In the genomic region with DNA sequence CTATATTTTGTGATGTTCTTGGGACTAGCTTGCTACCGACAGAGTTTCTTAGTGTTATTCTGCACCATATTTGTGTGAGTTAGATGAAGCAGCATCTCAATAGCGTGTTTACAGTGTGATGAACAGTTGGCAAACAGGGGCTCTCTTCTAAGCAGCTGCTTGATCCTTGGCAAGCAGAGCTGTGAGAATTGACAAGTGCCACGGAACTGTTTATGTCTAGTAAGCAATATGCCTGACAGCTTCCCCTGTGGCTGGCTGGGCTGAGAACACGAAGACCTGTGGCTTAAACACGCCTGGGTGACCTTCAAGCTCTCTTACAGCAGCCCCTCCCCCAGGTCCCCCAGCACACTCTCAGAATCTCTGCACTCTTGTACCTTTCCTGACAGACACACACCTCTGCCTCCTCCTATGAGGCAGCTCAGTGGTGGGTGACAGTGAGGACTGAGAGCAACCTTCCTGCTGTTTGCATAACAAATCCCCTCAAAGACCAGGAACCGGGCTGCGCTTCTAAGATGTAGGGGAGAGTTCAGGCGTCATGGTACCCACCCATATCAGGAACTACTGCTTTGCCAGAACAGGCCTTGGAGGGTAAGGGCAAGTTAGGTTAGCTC, we compare ENCODE assay signal across 15 mouse cellular contexts. TPM values are rescaled to one million over a fixed set of nuclear protein-coding genes. Genes with fewer than 3 reads are reported as not detected.
DNase-seq lines count a peak whose midpoint lies in the region; ATAC-seq and TF ChIP-seq lines count a peak whose summit lies in the region.
"Had no signal": no experiment of that assay in that cellular context is flagged by ENCODE, and none has a peak within 500 bp of the region (broad histone marks: within the 10 kb centered on the region; RNA-seq: fewer than 3 reads in every experiment).

No protein-coding gene starts in this region.

- H3K36me3 ChIP-seq in heart, embryonic 13.5 days: peaks cover 86% of the 10 kb centered on the region
- peaks cover 3% of the 10 kb centered on the region; the same call in 1 of the 2 replicates for H3K36me3 ChIP-seq in heart, adult 2 months (ENCODE audit: control insufficient read depth, insufficient read depth, low read length)
- peaks cover 82% of the 10 kb centered on the region for H3K36me3 ChIP-seq in E14TG2a.4 (ENCODE audit: insufficient read depth, low read length)
- peaks cover 40% of the 10 kb centered on the region for H3K36me3 ChIP-seq in ES-E14 (ENCODE audit: control insufficient read depth, insufficient read depth, low read length, poor library complexity, severe bottlenecking)

- 72% methylated on average over 8 of the region's 8 CpGs for WGBS in heart, embryonic 13.5 days
- WGBS in heart, adult 2 months: 67% methylated on average over 8 of the region's 8 CpGs

- no peak for TF ChIP-seq CTCF in heart, adult 2 months (IDR thresholded peaks at IDR 0.05)
- no peak for TF ChIP-seq CTCF in E14TG2a.4 (conservative IDR thresholded peaks at IDR 0.05; ENCODE audit: low read length)

- no peak for DNase-seq in heart, adult 2 months
- no peak for DNase-seq in ES-E14 (ENCODE audit: low read depth, low spot score)
- peak; percentile 30 to 72 for DNase-seq in layer of hippocampus, adult 18-20 months (ENCODE audit: low spot score in 2 of 2)
- DNase-seq in yolk sac, embryonic 10.5 days (ENCODE audit: low spot score): no peak
- no peak for DNase-seq in cerebellum, adult 8-10 months
- DNase-seq: adrenal gland, adult 2 months; gastrocnemius, postnatal 14 days; kidney, adult 2 months; lung, postnatal 10 days had no signal

- intact Hi-C loops in heart, adult 2 months (cut with DNase I): no loop called here

- peak overlapping the region; percentile 47 for H3K9ac ChIP-seq in heart, embryonic 13.5 days
- no peak overlapping the region for H3K9ac ChIP-seq in heart, adult 2 months (ENCODE audit: low read depth, low read length)
- H3K9ac ChIP-seq in ES-E14 (ENCODE audit: insufficient read depth, low read depth, low read length, poor library complexity, severe bottlenecking): no peak overlapping the region
- H3K9ac ChIP-seq: hindbrain, embryonic 12.5 days; liver, embryonic 14.5 days had no signal

- no peak for ATAC-seq in heart, embryonic 13.5 days (ENCODE audit: extremely low read depth, insufficient number of reproducible peaks, low FRiP score, low TSS enrichment)
- ATAC-seq: CD4-positive, CD25-positive, alpha-beta regulatory T cell, adult 4 months had no signal

- TF ChIP-seq POLR2A in heart, adult 2 months (IDR thresholded peaks at IDR 0.05; ENCODE audit: insufficient read depth, low read depth, low read length): no peak

- no peaks in the 10 kb centered on the region for H3K79me2 ChIP-seq in heart, adult 2 months (replicated peaks; ENCODE audit: control insufficient read depth, insufficient read depth, low read length)

- H3K9me3 ChIP-seq in heart, embryonic 13.5 days: no peaks in the 10 kb centered on the region
- H3K9me3 ChIP-seq in E14TG2a.4 (ENCODE audit: low read length) (no peaks in the 10 kb centered on the region), ES-E14 (ENCODE audit: control insufficient read depth, insufficient read depth, low read depth, low read length) (no peaks in the 10 kb centered on the region)
- H3K9me3 ChIP-seq: hindbrain, embryonic 12.5 days; limb, embryonic 10.5 days had no signal

- peak overlapping the region; percentile 67 for H3K27ac ChIP-seq in heart, embryonic 13.5 days (replicated peaks)
- no peak overlapping the region; the same call in 1 of the 2 replicates for H3K27ac ChIP-seq in heart, adult 2 months
- peak overlapping the region; percentile 69; the same call in 1 of the 2 replicates for H3K27ac ChIP-seq in ES-E14 (ENCODE audit: insufficient read depth, low read depth, low read length, poor library complexity, severe bottlenecking)
- H3K27ac ChIP-seq: hindbrain, embryonic 12.5 days; limb, embryonic 10.5 days; liver, embryonic 14.5 days had no signal

- peaks cover 37% of the 10 kb centered on the region for H3K4me1 ChIP-seq in heart, embryonic 13.5 days
- H3K4me1 ChIP-seq in heart, adult 2 months (ENCODE audit: control insufficient read depth, insufficient read depth, low read length): peaks cover 5% of the 10 kb centered on the region; the same call in 1 of the 2 replicates
- H3K4me1 ChIP-seq in E14TG2a.4 (replicated peaks; ENCODE audit: low read depth, low read length) (peaks cover 61% of the 10 kb centered on the region), ES-E14 (ENCODE audit: control insufficient read depth in 2 of 2, insufficient read depth in 2 of 2, low read length in 2 of 2, poor library complexity in 1 of 2) (peaks cover 4 to 17% of the 10 kb centered on the region in 2 experiments)
- H3K4me1 ChIP-seq: hindbrain, embryonic 12.5 days; limb, embryonic 10.5 days had no signal

- no peak for TF ChIP-seq EP300 in heart, adult 2 months (IDR thresholded peaks at IDR 0.05; ENCODE audit: insufficient read depth, low read depth, low read length)

- in situ Hi-C loops in ES-E14 (cut with MboI; ENCODE audit: low sequenced_read_pairs in 2 of 2, unreplicated experiment in 2 of 2): no loop called here

- H3K4me3 ChIP-seq in heart, embryonic 13.5 days: no peak overlapping the region
- no peak overlapping the region for H3K4me3 ChIP-seq in heart, adult 2 months
- peak overlapping the region; percentile 43 for H3K4me3 ChIP-seq in E14TG2a.4 (replicated peaks; ENCODE audit: low read length)
- H3K4me3 ChIP-seq in ES-E14 (ENCODE audit: insufficient read depth in 1 of 2, low read depth in 1 of 2, low read length in 2 of 2, poor library complexity in 1 of 2, severe bottlenecking in 1 of 2): no peak overlapping the region
- H3K4me3 ChIP-seq: hindbrain, embryonic 12.5 days; limb, embryonic 10.5 days had no signal

- no peaks in the 10 kb centered on the region for H3K27me3 ChIP-seq in heart, embryonic 13.5 days (replicated peaks)
- no peaks in the 10 kb centered on the region for H3K27me3 ChIP-seq in heart, adult 2 months (ENCODE audit: control insufficient read depth, insufficient read depth, low read length)
- no peaks in the 10 kb centered on the region for H3K27me3 ChIP-seq in E14TG2a.4 (ENCODE audit: insufficient read depth, low read length)
- H3K27me3 ChIP-seq: hindbrain, embryonic 12.5 days had no signal

- H3K4me2 ChIP-seq in heart, embryonic 13.5 days: no peak overlapping the region
- H3K4me2 ChIP-seq: hindbrain, embryonic 12.5 days had no signal

TF ChIP-seq in ES-E14, 5 proteins besides CTCF, POLR2A, EP300 and RAD21:
- TF ChIP-seq MAFK (IDR thresholded peaks at IDR 0.05; ENCODE audit: insufficient read depth, low read depth, low read length) (0 out of 2 replicates have a peak, but pooled peaks have one; percentile 18), CHD2 (IDR thresholded peaks at IDR 0.05; ENCODE audit: low read depth, low read length) (no peak)
TF ChIP-seq in ES-E14: peak in this region for 1.

RNA-seq across cellular contexts. Expression of gene Leo1, which starts 21.8 kb away (rescaled TPM):
- polyA plus RNA-seq in heart, embryonic 13.5 days (2015; fragmentation: Nextera tagmentation; extraction: Ambion mirVana): 27.9 and 30.0 TPM in 2 replicates
- 10 to 100 TPM; 12.4 to 20.4 TPM for total RNA-seq in heart, adult 2 months (2021)
- polyA plus RNA-seq in heart, adult 2 months (2012; rRNA removed): 3.0 and 4.6 TPM in 2 replicates
- 54.7 and 66.2 TPM in 2 replicates for total RNA-seq in ES-E14 (2012; rRNA removed)
- total RNA-seq in layer of hippocampus, adult 18-20 months (2021): 10 to 100 TPM; 22.9 to 23.2 TPM

RNA-seq across cellular contexts. Expression of gene Mapk6, which starts 53.4 kb away (rescaled TPM):
- 47.2 and 49.8 TPM in 2 replicates for polyA plus RNA-seq in heart, embryonic 13.5 days (2015; fragmentation: Nextera tagmentation; extraction: Ambion mirVana)
- 10 to 100 TPM; 25.6 to 26.8 TPM for total RNA-seq in heart, adult 2 months (2021)
- polyA plus RNA-seq in heart, adult 2 months (2012; rRNA removed): 11.2 and 22.3 TPM in 2 replicates
- total RNA-seq in ES-E14 (2012; rRNA removed): 81.8 and 85.9 TPM in 2 replicates
- total RNA-seq in layer of hippocampus, adult 18-20 months (2021): 10 to 100 TPM; 25.4 to 27.0 TPM

Comparison
In these comparisons a context has a peak if more than half of its experiments do, and no peak if none do; other contexts are left out.
1. DNase-seq: peak in layer of hippocampus, adult 18-20 months (2 of 2); none in heart, adult 2 months (0 of 2), ES-E14 (single experiment), yolk sac, embryonic 10.5 days (single experiment) and cerebellum, adult 8-10 months (single experiment).